Mouse (Mus musculus): ENCODE measurements at regions not wholly inside any gene's neighbourhood (a gene's known extent, or its start where the extent isn't known, plus 50 kb on each side); places are given as distances from the start of the nearest gene placed in this dataset.
A peak's percentile ranks its signal among the peaks of the same experiment; 100 is the strongest.
"Not testable (repeated sequence)": the region's sequence is repeated elsewhere in the genome, so short reads cannot be mapped to it uniquely, and the experiment has no call there.

DNA sequence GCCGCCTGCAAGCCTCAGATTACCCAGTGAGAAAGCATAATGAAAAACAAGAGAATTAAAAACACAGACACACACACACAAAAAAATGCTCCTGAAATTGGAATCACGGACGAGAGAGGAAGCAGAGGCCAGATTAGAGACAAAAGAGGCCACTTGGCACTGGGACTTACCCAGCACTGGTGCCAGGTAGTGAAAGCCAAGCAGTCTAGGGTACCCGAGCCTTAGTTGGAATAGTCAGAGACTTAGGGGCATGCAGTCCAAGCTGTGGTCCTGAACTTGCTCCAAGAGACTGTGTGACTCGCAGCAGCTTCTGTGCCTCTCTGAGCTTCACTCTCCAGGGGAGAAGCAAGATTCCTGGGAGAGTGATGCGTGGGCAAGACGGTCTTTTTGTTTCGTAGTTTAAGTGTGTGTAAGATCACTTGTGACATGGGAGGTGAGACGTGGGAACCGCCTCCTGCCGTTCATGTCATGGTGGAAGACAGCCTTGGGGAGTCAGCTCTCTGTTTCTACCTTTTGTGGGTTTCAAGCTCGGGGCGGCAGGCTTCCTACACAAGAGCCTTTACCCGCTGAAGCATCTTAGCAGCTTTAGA lies 420.8 kb downstream of the Ptpru start:
- no peak for DNase-seq (ENCODE audit: extremely low spot score in 1 of 2, low spot score in 2 of 2)
- intact Hi-C loops (cut with DNase I) = no loop called here

DNA sequence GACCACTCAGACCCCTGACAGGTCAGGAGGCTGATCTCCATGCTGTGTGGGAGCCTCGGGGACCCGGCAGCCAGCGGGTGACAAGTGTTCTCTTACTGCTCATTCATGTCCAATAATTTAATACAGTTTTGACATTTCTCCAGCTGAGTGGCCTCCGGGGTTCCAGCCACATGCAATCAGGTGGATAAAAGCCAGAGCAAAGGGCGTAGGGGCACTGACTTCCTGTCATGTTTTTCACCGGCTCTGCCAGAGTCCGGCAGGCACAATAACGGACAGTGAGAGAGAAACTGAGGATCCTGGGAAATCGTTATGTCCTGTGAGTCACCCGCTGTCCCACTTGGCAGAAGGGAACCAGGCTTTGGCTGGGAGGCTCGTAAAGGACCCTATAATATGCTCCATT lies 412.8 kb downstream of the Ptpru start:
- peak in 1 of 2 experiments; percentile 15 for DNase-seq (ENCODE audit: extremely low spot score in 1 of 2, low spot score in 2 of 2)
- intact Hi-C loops (cut with DNase I) = loop anchor here (5.0 kb wide), 1 partner anchor 63 kb away; no protein-coding TSS in a partner anchor

DNA sequence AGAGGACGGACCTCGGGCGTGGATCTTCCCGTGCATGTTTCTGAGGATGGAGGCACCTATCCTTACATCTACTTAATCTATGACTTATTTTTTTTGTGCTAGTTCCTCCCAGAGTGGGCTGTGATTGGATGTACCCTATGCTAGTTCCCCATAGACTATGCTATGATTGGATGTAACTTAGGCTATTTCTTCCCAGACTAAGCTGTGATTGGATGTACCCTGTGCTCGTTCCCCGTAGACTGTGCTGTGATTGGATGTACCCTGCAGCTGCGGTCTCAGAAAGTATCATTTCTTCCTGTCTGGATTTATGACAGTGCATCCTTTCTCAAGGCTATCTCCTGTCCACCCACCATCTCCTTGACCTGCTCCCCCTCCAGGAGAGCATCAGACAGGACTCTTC lies 410.2 kb downstream of the Ptpru start:
- no peak for DNase-seq (ENCODE audit: extremely low spot score in 1 of 2, low spot score in 2 of 2)
- intact Hi-C loops (cut with DNase I) = loop anchor here (5.0 kb wide), 1 partner anchor 66 kb away; no protein-coding TSS in a partner anchor

DNA sequence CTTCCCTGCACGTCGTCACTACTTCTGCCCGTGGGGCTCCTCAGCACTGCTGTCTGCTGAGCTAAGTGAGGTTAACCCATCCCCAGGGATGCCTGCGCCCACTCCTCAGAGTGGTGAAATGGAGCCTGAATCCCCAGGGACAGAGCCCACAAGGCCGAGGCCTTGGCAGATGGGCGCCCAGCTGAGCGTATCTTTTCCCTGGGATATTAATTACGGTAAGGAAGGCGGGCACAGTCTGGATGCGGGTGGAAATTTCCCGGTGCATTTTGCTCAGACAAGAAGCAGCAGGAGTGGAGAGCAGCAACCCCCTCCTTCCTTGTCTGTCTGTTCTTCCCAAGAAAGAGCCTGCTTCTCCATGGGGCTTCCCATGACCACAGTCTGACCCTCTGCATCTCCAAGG lies 408.7 kb downstream of the Ptpru start:
- intact Hi-C loops (cut with DNase I) = loop anchor here (5.0 kb wide), 1 partner anchor 67 kb away; no protein-coding TSS in a partner anchor
- DNase-seq (ENCODE audit: extremely low spot score in 1 of 2, low spot score in 2 of 2) = no peak

DNA sequence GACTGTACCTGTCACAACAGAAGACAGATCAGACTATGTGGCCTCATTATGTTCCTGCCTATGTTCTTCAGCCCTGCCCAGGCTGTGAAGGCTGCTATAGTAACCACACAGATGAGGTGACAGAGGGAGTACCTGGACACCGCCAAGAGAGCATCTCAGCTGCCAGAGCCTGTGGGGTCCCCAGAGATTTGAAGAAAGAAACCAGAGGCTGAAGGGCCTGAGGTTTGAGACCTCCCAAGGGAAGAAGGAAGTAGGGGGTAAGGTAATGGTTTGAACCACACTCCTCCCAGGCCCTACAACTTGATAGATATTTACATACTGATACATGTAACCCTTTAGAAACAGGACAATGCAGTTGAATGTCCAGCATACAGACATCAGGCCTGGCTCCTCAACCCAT lies 407.7 kb downstream of the Ptpru start:
- DNase-seq (ENCODE audit: extremely low spot score in 1 of 2, low spot score in 2 of 2) = no peak
- intact Hi-C loops (cut with DNase I) = loop anchor here (2.0 to 10.0 kb wide), 4 partner anchors 163 to 468 kb away; partner anchors contain the start of gene Ptpru

DNA sequence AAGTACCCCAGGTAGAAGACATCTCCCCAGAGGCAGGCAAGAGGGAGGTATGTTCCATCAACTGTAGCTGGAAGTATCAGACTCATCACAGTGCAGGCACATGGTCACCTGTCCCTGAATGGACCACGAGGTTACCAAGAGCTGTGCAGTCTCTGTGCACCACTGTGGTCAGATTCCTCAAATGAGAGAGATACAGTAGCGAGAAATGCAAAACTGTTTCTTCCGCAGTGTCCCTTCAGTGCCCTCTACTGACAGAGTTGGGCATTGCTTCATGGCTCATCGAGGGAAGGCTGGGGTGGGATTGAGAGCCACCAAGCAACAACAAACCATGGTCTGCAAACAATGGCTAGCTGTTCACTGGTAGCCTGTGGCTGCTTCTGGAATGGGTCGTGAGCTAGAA lies 406.9 kb downstream of the Ptpru start:
- intact Hi-C loops (cut with DNase I) = loop anchor here (2.0 to 10.0 kb wide), 4 partner anchors 164 to 469 kb away; partner anchors contain the start of gene Ptpru
- DNase-seq (ENCODE audit: extremely low spot score in 1 of 2, low spot score in 2 of 2) = peak; percentile 75 to 78

DNA sequence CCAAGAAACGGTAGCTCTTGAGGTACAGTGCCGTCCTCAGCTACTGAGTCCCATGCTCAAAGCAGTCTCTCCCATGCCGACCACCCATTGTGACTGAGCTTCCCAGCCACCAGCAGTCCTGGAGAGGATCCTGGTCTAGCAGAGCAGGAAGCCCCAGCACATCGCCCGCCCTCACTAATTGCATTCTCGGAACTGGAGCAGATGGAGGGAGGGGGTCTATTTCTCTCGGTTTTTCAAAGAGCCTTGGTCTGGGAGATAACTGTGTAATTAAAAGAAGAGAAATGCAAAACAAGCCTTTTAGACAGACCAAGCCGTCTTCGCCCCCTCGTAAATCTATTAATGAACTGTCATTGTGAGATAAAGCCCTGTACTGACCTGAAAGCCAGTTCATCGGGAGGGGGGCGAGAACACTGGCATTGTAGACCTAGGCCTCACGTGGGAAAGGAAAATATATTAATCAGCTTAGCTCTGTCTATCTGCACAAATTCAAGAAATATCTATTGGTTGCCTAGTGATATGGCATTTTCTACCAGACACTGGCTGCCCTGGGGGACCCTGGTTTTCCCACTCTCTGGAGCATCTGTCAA lies 405.4 kb downstream of the Ptpru start:
- DNase-seq (ENCODE audit: extremely low spot score in 1 of 2, low spot score in 2 of 2) = no peak

DNA sequence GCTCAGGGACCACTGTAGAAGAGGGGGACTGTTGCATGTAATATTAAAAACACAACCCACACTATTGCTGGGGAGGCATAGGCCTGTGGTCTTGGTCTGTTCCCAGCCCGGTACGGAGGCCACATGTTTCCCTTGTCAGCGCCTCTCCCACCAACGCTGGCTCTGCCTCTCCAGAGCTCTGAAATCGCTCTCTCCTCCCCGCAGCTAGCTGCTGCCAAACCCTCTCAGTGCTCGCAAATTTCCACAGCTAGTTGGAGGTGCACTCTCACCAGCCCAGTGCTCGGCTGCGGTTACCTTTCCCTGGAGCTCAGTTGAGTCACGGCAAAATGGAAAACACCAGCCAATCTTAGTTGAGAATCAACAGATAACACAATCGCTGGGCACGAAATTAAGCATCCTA lies 402.9 kb downstream of the Ptpru start:
- no peak for DNase-seq (ENCODE audit: extremely low spot score in 1 of 2, low spot score in 2 of 2)
- intact Hi-C loops (cut with DNase I) = loop anchor here (10.0 kb wide), 1 partner anchor 400 kb away; the partner anchor contains the start of gene Ptpru

More for the DNA sequence above, 405.4 kb downstream of the Ptpru start:
- intact Hi-C loops (cut with DNase I) = loop anchor here (5.0 to 10.0 kb wide), 3 partner anchors 165 to 470 kb away; partner anchors contain the start of gene Ptpru

DNA sequence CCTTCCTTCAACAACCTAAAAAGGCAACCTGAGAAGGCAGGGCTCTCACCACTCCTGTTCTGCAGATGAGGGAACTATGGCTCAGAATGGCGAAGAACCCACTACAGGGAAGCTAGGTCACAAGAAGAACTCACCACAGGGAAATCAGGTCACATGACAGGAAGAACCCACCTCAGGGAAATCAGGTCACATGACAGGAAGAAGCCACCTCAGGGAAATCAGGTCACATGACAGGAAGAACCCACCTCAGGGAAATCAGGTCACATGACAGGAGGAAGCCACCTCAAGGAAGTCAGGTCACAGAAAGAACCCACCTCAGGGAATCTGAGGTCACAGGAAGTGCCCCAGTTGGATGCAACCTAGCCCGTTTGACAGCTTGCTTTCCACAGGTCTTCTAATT lies 399.7 kb downstream of the Ptpru start:
- intact Hi-C loops (cut with DNase I) = loop anchor here (10.0 kb wide), 1 partner anchor 396 kb away; the partner anchor contains the start of gene Ptpru
- DNase-seq (ENCODE audit: extremely low spot score in 1 of 2, low spot score in 2 of 2) = no peak

DNA sequence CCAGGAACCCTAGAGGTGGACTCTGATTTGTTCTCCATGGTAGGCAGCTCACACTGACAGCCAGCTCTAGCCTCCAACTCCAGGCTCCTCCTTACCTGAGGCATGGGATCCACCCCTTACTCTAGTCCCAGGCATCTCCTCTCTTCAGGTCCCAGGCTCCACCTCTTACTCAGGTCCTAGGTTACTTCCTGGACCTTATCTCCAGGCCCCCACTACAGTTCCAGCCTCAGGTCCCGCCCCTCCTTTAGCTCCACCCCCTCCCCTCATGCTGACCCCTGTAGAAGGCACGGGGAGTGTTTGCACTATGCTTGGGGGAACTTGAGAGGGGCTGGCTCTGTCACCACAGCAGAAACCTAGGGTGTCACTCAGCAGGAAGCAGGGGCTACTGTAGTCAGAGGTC lies 399.2 kb downstream of the Ptpru start:
- intact Hi-C loops (cut with DNase I) = loop anchor here (10.0 kb wide), 1 partner anchor 396 kb away; the partner anchor contains the start of gene Ptpru
- no peak for DNase-seq (ENCODE audit: extremely low spot score in 1 of 2, low spot score in 2 of 2)

DNA sequence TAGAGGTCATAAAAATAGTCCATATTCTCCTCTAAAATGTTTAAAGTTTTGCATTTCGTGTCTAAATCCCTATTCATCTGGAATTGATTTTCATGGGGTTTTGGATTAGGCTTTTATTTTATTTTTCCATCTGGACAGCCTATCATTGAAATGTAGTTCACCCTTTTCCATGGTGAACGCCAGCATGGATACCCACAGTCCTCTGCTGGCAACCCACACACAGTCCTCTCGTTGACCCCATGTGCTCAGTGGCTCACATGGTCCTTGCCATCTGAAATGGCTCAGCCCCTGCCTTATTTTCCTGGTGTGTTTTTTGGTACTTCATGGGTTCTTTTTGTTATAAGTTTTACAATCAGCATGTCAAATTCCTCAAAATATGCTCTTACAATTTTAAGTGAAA lies 397.2 kb downstream of the Ptpru start:
- DNase-seq (ENCODE audit: extremely low spot score in 1 of 2, low spot score in 2 of 2) = no peak
- intact Hi-C loops (cut with DNase I) = no loop called here

DNA sequence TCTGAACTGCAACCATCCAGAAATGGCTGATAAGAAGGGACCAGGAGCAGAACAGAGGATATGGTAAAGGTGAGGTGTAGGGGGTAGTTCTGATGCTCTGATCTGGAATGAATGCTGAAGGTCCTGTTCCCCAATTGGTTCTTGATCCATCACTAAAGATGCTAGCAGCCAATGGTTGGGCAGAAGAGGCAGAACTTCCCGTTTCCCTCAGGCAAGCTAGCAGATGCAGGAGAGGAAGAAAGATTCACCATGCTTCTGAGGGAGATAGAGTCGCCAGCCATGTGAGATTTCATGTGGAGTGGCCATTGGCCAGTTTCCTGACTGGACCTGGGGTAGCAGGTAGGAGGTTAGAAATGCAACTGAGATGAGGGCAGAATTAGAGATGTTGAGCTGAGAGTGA lies 394.6 kb downstream of the Ptpru start:
- intact Hi-C loops (cut with DNase I) = no loop called here
- DNase-seq (ENCODE audit: extremely low spot score in 1 of 2, low spot score in 2 of 2) = no peak

DNA sequence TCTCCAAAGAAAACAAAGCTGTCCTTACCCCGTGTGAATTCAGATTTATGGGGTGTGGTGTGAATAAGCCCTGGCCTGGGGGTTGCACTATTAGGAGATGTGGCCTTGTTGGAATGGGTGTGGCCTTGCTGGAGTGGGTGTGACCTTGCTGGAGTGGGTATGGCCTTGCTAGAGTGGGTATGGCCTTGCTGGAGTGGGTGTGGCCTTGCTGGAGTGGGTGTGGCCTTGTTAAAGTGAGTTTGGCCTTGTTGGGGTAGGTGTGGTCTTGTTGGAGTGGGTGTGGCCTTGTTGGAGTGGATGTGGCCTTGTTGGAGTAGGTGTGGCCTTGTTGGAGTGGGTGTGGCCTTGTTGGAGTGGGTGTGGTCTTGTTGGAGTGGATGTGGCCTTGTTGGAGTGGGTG lies 387.8 kb downstream of the Ptpru start:
- DNase-seq (ENCODE audit: extremely low spot score in 1 of 2, low spot score in 2 of 2); intact Hi-C loops (cut with DNase I): not testable (repeated sequence)

DNA sequence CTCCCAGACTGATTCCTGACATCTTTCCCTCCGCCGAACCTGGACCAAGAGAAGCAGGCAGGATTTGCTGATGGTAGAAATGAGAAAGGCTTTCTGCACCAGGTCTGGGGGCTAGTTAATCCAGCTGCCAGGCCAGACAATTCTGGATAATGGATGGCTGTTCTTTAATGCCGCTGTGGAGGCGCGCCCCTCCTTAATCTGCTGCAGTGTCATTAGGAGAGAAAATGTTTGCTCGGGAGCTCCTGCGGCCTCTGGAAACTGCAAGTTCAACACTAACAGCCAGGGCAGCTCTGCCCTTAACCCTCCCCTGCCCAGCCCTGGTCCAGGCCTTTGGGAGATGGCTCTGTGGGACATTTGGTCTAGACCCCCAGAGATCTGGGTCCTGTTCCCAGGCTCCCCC lies 380.5 kb downstream of the Ptpru start:
- intact Hi-C loops (cut with DNase I) = no loop called here
- no peak for DNase-seq (ENCODE audit: extremely low spot score in 1 of 2, low spot score in 2 of 2)

DNA sequence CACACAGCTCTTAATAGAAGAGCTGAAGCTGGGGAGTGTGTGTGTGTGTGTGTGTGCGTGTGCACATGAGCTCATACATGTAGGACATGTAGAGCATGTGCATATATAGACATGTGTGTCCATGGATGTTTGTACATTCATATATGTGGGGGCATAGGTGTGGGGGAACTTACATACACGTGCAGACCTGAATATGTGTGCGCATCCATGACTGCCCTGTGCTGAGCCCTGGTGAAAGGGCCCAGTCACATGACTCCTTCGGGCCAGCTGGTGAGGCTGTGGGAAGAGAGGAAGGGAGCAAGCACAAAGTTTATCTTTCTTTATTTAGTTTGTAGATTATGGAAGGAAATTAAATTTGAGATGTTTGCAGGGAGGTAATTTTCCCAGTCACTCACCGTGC lies 378.3 kb downstream of the Ptpru start:
- intact Hi-C loops (cut with DNase I) = no loop called here

DNA sequence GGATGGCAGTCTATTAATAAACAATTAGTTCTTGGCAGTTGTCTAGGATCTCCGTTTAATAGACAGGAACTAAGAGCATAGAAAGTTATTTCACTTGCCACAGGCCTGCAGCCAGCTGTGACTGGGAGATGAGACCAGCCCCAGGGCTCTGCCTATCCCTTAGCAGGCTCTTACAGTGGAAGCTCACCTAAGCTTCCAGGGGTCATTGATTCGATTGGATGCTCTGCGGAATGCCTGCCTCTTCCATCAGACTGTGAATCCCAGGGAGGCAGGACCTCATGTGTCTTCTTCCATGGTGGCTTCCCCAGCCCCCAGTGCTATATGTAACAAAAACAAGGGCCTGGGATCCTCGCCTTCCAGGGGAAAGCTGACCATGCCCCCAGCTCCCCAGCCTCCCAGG lies 376.8 kb downstream of the Ptpru start:
- intact Hi-C loops (cut with DNase I) = no loop called here
- DNase-seq (ENCODE audit: extremely low spot score in 1 of 2, low spot score in 2 of 2) = no peak

More for the DNA sequence above, 378.3 kb downstream of the Ptpru start:
- no peak for DNase-seq (ENCODE audit: extremely low spot score in 1 of 2, low spot score in 2 of 2)

DNA sequence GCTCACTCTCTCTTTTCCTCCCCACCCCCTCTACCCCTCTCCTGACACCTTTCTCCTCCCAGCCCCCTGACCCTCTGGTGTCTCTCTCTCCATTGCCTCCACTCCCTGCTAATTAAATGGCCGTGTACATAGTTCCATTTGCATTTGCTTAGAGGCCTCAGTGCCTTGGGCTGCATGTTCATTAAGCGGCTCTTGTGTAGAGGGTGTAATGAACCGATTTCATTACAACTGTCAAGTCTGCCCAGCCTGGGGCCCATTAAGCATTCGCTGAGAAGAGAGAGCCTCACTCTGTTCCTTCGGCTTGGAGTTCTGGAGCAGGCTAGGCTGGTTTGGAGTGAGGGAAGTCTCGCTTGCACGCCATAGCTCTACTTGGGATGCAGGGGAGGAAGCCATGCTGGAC lies 376.4 kb downstream of the Ptpru start:
- no peak for DNase-seq (ENCODE audit: extremely low spot score in 1 of 2, low spot score in 2 of 2)
- intact Hi-C loops (cut with DNase I) = no loop called here

DNA sequence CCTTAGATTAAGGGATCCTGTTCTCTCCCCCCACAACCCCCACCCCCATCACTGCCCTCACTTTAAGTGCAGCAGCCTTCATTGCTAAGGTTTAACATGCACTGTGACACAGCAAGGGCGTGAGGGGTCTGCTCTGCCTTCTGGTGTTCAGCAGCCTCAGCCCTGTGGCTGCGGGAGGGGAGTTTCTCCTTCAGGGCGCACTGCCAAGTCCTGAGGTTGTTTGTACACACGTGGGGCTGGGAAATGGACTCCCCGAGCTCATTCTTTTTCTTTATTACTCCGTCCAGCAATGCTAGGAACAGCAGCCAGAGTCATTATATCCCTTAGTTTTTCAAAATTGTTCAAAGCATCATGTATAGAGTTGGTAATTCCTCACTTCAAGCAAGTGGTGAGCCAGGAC lies 363.1 kb downstream of the Ptpru start:
- peak in 1 of 2 experiments; percentile 44 for DNase-seq (ENCODE audit: extremely low spot score in 1 of 2, low spot score in 2 of 2)
- intact Hi-C loops (cut with DNase I) = no loop called here

DNA sequence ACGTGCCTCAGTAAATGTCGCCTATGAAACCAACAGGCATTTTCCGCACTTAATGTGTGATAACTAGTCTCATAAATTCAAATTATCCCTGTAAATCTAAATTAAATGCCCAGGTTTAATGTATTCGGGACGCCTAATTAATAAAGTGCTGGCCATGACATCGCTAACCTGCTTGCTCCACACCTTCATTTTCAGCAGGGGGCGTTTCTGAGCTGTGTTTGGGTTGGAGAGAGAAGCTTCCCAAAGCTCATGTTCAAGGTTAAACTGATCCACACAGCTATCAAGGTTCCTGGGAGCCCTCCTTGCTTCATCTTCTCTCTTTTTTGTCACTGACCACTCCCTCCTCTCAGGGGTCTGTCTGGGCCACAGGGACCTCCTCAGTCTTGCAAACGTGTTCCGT lies 359.2 kb downstream of the Ptpru start:
- DNase-seq (ENCODE audit: extremely low spot score in 1 of 2, low spot score in 2 of 2) = peak in 1 of 2 experiments; percentile 13
- intact Hi-C loops (cut with DNase I) = no loop called here

DNA sequence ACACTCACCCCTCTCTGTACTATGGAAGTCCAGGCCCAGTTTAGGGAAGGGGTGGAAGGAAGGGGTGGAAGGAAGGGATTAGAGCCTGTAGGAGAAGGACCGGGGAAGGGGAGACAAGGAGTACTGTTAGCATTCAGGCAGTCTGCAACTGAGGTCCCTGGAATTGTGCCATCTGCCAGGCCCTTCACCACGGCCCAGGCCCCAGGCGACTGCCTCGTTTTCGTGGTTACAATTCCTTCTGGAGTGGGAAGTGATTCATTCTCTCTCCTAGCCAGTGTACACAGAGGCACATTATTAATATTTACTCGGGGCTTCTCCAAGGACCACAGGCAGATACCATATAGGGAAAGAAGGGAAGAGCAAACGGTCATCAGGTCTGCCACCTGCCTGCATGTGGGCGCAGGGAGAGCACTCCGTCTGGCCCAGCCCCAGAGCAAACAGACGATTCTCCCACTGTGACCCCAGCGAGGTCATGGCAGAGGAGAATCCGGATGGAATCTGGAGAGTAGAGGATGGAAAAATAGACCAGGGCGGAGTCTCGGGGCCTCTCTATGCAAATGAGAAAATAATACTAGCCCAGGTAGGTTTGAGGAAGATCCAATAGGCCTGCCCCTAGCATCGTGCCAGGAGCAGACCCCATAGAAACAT lies 354.0 kb downstream of the Ptpru start:
- intact Hi-C loops (cut with DNase I) = loop anchor here (5.0 to 10.0 kb wide), 2 partner anchors 222 to 351 kb away; partner anchors contain the start of gene Ptpru
- peak in 1 of 2 experiments; percentile 42 for DNase-seq (ENCODE audit: extremely low spot score in 1 of 2, low spot score in 2 of 2)

All from left cerebral cortex, postnatal 10 days (tissue).